Mouse (Mus musculus) heart, postnatal 10 days (tissue): ENCODE data around the gene Prtg. TPM values are rescaled to one million over a fixed set of nuclear protein-coding genes. Genes with fewer than 3 reads are reported as not detected.

Source experiments
- DNase-seq, 2 experiments: peaks; one replicate each; pipeline ENCODE4 v3.0.0; 2021
- intact Hi-C: fragments of 180-260 bp; cut with DNase I; formaldehyde crosslinking; loops from one replicate; pipeline ENCODE4 v1.15.1; 2025
- total RNA-seq, 2 experiments: library from RNA; stranded (reverse); gene quantifications; 2 replicates each; pipeline ENCODE4 v1.2.3; 2021

Gene Prtg
- under 1 TPM; 0.22 TPM for total RNA-seq

DNA sequence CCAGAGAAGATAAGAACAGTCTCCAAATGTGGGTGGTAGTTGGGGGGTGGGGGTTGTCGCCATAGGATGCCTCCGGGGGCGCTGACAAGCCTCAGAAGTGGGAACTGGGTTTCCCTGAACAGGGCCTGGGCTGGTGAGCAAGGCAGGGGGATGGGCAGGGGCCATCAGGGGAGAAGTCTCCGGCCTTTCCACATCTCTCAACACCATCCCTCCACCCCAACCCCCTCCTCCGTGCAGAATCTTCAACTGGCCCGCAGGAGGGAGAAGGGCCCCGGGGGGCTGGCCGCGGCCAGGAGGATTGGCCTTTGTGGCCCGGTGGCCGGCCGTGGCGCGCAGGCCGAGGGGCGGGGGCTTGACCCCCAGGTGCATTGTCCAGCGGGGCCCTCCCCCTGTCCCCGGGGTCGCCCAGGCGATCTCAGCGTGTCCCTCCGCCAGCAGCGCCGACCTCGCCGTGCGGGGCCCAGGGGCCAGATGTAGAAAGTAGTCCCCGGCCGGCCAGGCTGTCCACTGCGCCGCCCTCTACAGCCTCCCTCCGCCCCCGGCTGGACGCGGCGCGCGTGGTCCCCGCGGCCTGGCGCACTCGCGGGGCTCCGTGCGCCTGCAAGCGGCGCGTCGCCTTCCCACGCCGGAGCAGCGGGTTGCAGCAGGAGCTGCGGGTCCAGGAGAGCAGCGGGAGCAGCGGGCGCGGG, at the start of gene Prtg:
Prtg (plus strand) TSS at position 144 of the 689 bp plus-strand sequence.
- intact Hi-C loops: loop anchor here (2.0 to 5.0 kb wide), 2 partner anchors 40 to 78 kb away; no protein-coding TSS in a partner anchor
- DNase-seq: peak; percentile 38 to 41

DNA sequence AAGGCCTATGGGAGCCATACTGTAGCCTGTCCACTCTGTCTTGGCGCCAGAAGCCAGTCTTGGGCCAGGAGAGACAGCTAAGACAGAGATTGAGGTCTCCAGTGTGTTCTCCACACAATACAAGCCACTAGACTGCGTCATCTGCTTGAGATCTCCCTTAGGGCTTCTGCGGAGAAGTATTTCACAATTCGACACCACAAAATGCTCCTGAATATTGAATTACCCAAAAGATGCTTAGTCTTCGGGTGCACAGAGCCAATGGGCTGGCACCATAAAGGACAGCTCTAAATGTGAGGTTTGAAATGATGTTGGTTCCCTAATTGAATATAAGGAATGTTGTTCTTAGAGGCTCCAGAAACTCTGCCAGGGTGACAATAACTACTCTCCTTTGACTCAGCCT, 49.5 kb upstream of the Prtg start:
- DNase-seq: no peak
- intact Hi-C loops: no loop called here

DNA sequence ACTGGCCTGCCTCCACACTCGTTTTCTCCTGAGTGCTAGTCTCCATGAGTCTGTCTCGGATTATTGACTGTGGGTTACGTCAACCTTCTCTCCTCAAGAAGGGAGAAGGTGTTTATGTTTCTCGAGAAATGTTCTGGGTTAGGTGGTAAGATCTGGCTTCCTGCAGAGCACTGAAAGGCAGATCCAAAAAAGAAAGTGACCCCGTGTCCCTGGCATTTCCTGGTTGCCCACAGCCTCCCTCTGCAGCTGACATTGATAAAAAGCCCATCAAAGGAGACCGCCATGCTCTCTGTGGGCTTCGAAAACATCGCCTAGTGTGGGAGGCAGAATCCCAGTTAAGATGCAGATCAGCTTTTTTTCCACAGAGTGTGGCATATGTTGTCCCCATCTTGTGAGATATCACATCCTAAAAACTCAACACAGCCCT, 48.0 kb upstream of the Prtg start:
- DNase-seq: no peak

DNA sequence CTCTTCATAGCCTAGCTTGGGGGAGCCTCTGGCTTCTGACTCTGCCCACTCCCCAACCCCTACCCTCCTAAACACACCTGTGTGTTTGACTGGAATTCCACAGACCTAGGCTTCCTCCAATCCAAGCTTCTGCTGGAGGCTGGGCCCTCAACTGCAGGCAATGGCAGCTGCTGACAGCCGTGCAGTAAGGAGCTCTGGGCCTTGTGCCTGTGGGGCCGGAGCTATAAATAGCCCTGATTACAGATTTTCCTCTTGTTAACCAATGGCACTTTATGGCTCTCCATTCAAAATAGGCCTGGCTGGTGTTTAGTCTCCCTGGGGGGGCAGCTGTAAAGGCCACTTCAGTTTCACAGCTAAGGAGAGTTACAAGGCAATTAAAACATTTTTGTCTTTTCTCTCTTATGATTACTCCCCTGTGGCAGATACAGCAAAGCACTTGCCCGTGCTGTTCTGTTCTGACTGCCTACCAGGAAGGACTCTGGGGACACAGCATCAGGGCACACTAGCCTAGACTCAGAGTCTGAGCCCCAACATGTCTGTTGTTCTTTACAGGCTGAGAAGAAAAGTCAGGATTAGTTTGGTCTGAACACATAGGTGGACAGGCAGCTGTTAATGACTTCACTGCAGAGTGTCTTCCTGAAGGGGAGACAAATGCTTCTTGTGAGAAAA, 43.5 kb upstream of the Prtg start:
- intact Hi-C loops: no loop called here

More for the DNA sequence above, 48.0 kb upstream of the Prtg start:
- intact Hi-C loops: no loop called here

DNA sequence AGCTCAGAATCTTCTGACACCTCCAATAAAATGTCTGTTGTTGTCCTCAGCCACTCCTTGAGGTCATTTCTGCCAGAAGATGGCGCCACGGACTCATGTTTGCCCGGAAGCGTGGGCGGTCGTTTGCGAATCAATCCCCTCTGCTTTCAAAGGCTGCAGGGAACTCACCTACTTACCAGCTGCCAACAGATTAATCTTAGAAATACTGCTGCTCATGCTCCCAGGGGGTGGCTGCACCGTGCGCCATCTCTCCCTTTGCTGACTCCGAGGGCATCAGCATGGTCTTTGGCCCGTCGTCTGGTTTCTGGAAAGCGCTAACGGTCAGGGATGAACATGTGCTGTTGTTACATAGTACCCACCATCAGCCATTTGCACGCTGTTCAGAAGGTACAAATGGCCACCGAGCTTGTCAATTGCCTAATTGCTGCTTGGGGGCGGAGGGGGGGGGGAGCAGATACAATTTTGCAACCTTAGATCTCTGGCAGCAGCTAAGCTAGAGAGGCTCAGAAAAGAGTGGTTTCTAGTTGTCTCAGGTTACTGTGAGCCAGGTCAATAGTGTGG, 39.8 kb upstream of the Prtg start:
- intact Hi-C loops: loop anchor here (1.0 to 5.0 kb wide), 2 partner anchors 40 to 117 kb away; partner anchors contain the start of gene Prtg
- DNase-seq: peak; percentile 91 to 96

More for the DNA sequence above, 43.5 kb upstream of the Prtg start:
- DNase-seq: peak; percentile 80 to 86

DNA sequence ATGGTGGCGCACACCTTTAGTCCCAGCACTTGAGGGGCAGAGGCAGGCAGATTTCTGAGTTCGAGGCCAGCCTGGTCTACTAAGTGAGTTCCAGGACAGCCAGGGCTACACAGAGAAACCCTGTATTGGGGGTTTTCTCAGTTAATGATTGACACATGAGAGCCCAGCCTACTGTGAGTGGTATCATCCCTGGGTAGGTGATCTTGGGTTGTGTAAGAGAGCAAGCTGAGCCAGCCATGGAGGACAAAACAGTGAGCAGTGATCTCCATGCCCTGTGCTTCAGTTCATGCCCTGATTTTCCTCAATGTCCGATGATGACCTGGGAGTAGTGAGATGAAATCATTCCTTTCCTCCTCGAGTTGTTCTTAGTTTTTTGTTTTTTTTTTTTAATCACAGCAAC, 31.7 kb upstream of the Prtg start:
- no peak for DNase-seq
- intact Hi-C loops: no loop called here

DNA sequence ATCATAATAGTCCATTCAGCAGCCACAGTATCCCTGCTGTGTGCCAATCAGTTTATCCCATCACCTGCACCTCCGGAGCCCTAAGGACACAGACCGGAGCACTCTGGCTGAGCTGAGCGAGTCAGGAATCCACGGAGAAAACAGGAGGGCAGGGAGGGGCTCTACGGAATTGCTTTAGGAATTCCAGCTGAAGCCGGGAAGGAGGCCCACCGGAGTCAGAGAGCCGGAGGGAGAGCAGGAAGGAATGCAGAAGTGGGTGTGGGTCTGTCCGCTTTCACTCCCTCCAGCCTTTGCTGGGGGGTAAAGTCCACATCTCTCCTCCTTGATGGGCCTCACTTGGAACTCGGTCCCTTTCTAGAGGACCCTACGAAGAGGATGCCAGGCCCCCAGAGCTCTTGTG, 27.7 kb upstream of the Prtg start:
- DNase-seq: no peak
- intact Hi-C loops: no loop called here

DNA sequence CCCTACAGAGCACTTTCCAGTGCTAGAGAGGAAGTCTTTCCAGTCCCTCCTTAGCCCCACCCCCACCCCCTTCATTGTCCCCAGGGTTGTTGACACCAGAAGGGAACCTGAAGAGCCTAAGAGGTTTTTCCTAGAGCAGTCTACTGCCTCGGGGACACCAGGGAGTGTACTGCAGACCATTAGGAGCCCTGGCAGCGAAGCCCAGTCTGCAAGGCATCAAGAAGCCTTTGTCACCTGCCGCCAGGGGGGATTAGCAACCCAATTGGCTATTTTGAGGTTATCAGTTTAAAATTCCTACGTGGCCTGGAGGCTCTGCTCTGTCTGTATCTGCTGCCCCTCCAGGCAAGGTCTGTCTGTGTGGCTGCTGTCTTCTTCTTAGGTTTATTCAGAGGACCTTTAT, 26.9 kb upstream of the Prtg start:
- intact Hi-C loops: no loop called here
- DNase-seq: no peak

DNA sequence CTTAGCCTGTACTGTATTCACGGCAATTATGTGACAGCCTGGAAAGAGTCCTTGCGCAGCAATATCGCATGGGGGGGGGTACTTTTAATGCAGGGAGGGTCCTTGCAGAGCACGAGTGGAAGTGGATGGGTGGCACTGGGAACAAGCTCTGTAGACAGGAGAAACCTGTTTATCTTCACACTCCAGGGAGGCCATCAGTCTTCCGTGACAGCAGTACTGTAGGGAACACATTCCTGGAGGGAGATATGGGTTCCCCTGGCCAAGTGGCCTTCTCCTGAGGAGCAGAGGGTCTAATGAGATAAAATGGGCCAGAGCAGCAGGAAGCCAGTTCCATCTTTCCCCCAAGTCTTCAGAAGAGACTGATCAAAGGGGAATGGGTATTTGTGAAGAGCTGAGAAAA, 26.0 kb upstream of the Prtg start:
- intact Hi-C loops: no loop called here
- no peak for DNase-seq

DNA sequence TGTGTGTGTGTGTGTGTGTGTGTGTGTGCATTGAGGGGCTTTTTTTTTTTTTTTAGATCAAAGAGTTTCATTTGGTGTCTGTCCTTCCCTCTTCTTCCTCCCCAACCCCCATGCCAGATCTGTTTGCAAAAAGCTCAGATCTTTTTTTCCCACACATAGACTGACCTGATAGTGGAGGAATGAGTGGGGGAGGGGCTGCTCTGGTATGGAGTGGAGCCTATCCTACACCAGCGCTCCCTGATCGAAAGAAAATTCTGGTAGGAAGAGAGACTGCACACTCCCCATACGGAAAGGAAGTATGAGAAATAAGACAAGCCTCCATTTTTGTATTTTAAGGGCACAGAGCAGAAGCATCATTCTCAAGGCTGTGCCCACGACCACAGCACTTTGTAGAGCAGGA, 25.2 kb upstream of the Prtg start:
- intact Hi-C loops: no loop called here
- DNase-seq: no peak

DNA sequence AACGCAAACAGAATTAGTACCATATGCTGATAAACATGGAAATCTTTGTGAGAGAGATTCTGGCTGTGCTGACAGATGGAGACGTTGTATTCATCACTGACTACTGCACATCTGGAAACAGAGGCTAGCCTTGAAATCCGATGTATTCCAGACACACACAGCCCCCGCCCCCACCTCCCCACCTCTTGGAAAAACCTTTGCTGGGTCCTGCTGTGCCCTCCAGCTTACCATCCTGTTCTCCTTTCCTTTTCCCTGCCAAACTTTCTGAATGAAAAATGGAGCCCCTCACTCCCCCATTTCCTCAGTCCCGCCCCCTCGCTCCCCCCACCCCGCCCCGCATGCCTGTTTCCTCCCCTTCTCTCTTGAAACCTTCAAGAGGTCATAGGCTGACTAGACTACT, 24.6 kb upstream of the Prtg start:
- DNase-seq: no peak
- intact Hi-C loops: no loop called here

DNA sequence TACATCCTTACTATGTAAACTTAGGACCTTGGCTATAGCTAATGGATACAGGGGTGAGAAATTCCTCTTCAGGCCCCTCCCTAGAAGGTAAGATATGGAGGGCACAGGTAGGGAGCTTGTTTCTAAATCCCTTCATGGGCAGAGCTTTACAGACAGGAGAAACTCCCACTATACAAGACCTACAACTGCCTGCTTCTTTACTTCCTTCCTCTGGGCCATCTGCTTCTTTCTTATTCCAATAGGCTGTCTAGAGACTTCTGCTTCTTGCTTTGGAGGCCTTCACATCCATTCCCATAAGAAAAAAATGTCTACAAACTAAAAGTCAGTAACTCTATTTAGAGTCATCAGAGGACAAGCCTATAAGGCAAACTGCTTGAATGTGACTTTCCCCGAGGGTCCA, 18.9 kb upstream of the Prtg start:
- intact Hi-C loops: no loop called here

DNA sequence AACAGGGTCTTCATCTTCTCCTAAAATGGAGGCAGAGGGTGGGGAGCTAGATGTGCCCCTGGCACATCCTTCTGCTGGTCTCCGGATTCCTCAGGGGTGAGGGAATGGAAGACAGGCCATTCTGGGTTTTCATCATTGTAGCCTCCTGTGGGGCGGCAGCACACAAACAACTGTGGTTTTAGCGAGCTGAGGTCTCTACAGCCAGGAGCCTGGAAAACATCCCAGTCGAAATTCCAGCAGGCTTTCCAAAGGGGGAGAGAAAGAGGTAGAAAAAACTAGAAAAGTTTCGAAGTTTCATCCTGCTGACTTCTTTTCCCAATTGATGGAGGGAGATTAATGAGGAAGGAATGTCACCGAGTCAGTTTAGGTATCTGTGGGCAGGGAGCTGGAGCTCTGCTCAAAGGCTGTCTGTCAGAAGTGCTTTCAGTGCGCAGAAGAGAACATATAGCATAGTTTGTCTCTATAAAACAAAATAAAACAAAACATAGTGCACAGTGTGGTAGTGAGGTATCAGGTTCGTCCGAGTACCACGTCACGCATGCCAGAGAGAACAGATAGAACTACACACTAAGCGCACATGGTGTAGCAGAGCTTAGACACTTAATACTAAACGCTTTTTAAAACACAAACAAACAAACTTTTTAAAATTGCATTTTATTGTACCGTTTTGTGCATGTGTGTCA, 16.0 kb upstream of the Prtg start:
- intact Hi-C loops: no loop called here
- no peak for DNase-seq

More for the DNA sequence above, 18.9 kb upstream of the Prtg start:
- no peak for DNase-seq

DNA sequence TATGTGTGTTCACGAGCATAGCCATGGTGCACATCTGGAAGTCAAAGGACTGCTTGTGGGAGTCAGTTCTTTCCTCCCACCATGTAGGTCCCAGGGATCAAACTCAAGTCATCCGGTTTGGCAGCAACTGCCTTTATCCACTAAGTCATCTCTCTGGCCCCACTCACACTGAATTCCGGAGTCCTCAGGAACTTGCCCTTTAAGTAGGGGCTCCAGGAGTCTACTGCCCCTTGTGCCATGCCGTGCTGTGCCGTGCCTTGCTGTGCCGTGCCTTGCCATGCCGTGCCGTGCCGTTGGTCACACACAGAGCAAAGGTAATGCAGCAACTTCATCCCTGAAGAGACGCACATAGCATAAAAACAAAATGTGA, 15.5 kb upstream of the Prtg start:
- intact Hi-C loops: no loop called here

DNA sequence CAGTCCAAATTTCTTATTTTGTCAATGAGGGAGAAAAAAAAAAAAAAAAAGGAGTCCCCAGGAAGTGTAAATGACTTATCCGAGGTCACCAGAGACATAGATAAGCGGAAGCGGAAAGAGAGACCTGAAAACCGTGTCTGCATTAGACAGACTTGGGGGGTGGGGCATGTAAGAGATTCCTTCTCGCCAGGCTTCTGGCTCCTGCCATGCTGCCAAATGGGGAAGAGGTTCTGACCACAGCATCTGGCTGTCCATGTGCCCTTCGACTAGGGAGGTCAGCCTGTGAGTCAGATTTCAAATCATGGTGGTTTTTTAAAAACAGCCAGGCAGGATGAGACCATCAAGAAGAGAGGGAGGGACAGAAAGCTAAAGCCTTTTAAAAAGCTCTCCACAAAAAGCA, 15.0 kb upstream of the Prtg start:
- intact Hi-C loops: no loop called here
- peak; percentile 49 to 58 for DNase-seq

More for the DNA sequence above, 15.5 kb upstream of the Prtg start:
- DNase-seq: peak in 1 of 2 experiments; percentile 31

DNA sequence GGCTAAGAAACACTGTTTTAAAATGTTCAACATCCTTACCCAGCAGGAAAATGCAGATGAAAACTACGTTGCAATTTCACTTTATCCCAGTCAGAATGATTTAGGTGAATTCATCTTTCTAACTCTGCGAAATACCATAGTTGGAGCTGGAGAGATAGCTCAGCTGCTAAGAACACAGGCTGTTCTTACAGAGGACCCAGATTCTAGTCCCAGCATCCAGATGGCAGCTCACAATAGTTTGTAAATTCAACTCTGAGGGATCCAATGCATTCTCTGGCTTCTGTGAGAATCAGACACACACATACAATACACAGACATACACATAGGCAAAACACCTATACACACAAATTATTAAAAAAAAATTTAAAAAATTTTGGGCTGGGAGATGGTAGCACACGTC, 11.4 kb upstream of the Prtg start:
- no peak for DNase-seq
- intact Hi-C loops: no loop called here

DNA sequence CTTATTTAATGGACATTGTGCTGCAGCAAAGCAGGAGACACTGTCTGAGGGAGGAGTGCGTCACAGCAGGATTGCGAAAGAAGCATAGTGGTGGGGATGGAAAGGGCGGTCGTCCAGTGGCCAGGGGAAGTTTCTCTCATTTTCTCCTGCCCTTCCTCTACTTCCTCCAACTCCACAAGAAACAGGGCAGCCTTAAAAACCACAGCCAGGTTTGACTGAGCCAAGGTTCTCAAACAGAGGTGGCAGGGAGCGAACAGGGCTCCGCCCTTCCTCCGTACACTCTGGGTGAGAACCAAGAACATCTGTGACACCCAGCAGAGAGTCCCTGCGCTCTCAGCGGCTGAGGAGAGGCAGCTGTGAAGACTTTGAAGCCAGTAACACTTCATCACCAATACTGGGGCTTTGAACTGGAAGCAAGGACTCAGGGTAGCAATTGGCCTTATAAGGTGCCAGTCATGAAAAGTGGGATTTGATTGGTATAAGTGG, 9.5 kb upstream of the Prtg start:
- intact Hi-C loops: no loop called here
- peak; percentile 78 to 81 for DNase-seq

DNA sequence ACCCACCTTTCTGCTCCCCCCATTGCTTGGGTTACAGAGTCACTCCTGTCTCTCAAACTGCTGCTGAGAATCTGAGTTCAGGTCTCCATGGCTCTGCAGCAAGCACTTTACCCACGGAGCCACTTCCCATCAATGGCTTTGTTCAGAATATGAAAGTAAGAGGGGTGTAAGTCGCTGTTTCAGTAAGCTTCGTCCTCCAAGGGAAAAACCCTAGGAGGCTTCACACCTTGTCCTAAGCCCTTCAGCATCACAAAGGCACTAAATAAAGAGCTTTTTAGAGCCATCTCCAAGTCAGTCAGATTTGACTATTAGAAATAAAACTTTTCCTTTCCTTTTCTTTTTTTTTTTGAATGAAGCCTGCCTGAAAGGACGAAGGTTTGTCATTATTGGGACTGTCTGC, 3.4 kb upstream of the Prtg start:
- intact Hi-C loops: no loop called here
- DNase-seq: no peak

DNA sequence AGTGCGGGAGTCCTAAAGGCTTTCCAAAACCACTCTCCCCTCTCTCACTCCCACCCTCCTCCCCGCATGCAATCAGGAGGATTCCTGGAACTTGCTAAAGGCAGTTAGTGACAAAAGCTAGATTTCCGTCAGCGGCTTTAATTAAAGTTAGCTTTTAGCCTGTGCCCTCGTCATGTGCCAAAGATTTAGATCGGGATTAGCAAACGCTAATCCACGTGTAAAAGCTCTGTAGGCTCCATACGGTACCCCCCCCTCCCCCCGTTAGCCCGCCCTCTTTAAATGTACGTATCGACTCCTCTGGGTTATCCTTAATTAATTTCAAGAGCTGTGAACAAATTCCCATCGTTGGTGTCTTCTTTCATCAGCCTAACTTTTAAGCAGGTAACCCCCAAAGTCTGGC, 528 bp upstream of the Prtg start:
- intact Hi-C loops: loop anchor here (2.0 to 5.0 kb wide), 2 partner anchors 39 to 79 kb away; no protein-coding TSS in a partner anchor

DNA sequence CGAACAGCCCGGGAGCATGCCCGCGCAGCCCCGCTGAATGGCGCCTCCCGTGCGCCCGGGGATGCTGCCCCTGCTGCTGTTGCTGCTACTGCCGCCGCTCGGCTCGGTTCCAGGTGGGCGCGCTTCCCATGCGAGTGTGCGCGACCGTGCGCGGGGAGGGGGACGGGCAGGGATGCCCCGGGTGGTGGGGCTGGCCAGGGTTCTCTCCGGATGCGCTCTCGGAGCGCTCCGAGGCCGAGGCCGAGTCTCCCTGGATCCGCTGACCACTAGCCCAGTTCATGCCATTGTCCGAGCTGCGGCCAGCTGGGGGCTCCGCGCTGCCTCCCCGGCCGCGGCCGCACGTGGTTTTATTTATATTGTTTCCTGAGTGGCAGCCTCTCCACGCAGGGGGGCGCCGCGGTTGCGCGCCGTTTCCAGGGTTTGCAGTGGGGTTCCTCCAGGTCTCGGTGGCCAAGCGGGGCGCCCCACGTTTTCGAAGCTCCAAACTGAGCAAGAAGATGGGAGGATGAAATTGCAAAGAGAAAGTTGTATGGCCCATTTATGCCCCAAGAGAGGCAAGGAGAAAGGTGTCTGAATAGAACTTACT, 839 bp downstream of the Prtg start:
- DNase-seq: peak; percentile 42 to 61
- intact Hi-C loops: loop anchor here (2.0 to 5.0 kb wide), 2 partner anchors 40 to 77 kb away; no protein-coding TSS in a partner anchor

More for the DNA sequence above, 528 bp upstream of the Prtg start:
- DNase-seq: no peak

DNA sequence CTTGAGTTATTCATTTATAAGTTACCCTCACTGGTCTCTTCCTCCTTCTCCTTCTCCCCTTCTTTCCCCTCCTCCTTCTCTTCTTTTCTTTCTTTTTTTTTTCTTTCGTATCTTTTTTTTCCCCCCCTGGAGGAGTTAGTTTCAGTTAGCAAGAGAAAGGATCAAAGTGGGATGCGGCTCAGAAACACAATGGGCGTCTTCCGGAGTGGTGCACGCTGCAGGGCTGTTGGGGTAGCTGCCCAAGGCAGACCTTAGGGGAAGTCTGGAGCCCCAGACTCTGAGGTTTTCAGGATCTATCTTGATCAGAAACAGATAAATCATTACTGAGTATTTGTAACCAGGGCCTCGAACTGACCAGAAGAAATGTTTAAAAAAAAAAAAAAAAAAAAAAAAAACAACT, 1.5 kb downstream of the Prtg start:
- DNase-seq: no peak
- intact Hi-C loops: loop anchor here (5.0 kb wide), 1 partner anchor 41 kb away; no protein-coding TSS in a partner anchor
